Mouse (Mus musculus): ENCODE measurements around the gene Mrgpra3. TPM values are rescaled to one million over a fixed set of nuclear protein-coding genes. Genes with fewer than 3 reads are reported as not detected.

The Mrgpra3 gene
- not detected in 2 replicates for polyA plus RNA-seq (2015; fragmentation: Nextera tagmentation; extraction: Ambion mirVana)

- H3K36me3 ChIP-seq (replicated peaks) = no peaks in the 10 kb centered on the region
- H3K4me2 ChIP-seq = no peak within 1 kb of the TSS
- H3K27ac ChIP-seq (replicated peaks) = no peak within 1 kb of the TSS
- no peaks in the 10 kb centered on the region for H3K27me3 ChIP-seq
- H3K4me3 ChIP-seq (replicated peaks) = no peak within 1 kb of the TSS
- ATAC-seq (ENCODE audit: insufficient read depth) = no peak
- H3K9me3 ChIP-seq (replicated peaks) = no peaks in the 10 kb centered on the region
- H3K9ac ChIP-seq = no peak within 1 kb of the TSS
- 35% methylated on average over 2 of the region's 2 CpGs for WGBS (ENCODE audit: insufficient replicate concordance)
- no peaks in the 10 kb centered on the region for H3K4me1 ChIP-seq (replicated peaks)
Observed at GRCm38 (mm10) chr7:47601272-47601671, at the start of gene Mrgpra3. Gene Mrgpra3, minus strand, starts transcription at chr7:47601372.

Other genes starting within 250 kb of the Mrgpra3 start
- not detected in 2 replicates for gene Mrgpra1, start 247.1 kb downstream of the Mrgpra3 start, polyA plus RNA-seq (2015; fragmentation: Nextera tagmentation; extraction: Ambion mirVana)
- gene Mrgpra2a, start 149.2 kb downstream of the Mrgpra3 start, polyA plus RNA-seq (2015; fragmentation: Nextera tagmentation; extraction: Ambion mirVana) = 0.41 and 0.43 TPM in 2 replicates
- 2.3 and 2.5 TPM in 2 replicates for gene Mrgpra2b, start 72.5 kb downstream of the Mrgpra3 start, polyA plus RNA-seq (2015; fragmentation: Nextera tagmentation; extraction: Ambion mirVana)

All from liver, embryonic 15.5 days (tissue).